Mouse (Mus musculus): ENCODE results near the gene 1700013F07Rik.
"Not testable (repeated sequence)": the region's sequence is repeated elsewhere in the genome, so short reads cannot be mapped to it uniquely, and the experiment has no call there.

Gene 1700013F07Rik

GRCm38 (mm10) chr3:108537303-108537702 is 3.4 kb downstream of the 1700013F07Rik start:
- DNase-seq (ENCODE audit: extremely low read depth, insufficient read length, low spot score): peak; percentile 65

DNA sequence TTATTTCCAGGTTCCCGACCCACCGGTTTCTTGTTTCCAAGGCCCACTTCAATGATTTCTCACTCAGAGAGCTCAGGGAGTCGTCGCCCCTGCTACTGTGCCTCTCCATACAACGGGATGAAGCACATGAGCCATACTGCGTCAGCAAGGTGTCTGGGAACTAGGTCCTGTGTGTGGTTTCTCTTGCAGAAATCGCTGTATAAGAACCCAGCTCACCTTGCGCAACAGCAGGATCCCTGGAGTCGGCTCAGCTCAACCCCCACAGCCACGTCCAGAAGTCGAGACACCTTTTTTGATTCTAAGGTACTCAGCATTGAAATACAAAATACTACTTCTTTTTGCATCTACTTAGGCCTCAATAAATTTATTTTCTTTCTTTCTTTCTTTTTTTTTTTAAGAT is 8.3 kb downstream of the 1700013F07Rik start:
- no peak for DNase-seq (ENCODE audit: extremely low read depth, insufficient read length, low spot score)

DNA sequence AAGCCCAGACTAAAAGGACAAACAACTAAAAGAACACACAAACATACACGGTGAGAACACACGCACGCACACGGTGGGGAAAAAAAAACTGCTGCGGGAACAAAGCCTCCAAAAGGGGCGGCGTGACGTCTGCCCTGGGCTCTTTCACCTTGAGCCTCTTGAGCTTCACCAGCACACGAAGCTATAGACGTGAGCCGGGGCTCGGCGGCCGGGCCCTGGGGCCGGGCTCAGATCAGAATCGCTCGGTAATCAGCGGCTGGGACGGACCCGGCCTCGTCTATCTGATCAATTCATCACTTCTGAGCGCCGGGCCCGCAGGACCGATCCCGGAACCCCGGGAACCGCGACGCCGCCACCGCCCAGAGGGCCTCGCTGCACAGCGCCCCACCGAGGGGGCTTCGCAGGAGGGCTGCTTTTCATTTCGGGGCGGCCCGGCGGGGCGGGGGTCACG is 20.2 kb downstream of the 1700013F07Rik start:
- DNase-seq (ENCODE audit: extremely low read depth, insufficient read length, low spot score): no peak

DNA sequence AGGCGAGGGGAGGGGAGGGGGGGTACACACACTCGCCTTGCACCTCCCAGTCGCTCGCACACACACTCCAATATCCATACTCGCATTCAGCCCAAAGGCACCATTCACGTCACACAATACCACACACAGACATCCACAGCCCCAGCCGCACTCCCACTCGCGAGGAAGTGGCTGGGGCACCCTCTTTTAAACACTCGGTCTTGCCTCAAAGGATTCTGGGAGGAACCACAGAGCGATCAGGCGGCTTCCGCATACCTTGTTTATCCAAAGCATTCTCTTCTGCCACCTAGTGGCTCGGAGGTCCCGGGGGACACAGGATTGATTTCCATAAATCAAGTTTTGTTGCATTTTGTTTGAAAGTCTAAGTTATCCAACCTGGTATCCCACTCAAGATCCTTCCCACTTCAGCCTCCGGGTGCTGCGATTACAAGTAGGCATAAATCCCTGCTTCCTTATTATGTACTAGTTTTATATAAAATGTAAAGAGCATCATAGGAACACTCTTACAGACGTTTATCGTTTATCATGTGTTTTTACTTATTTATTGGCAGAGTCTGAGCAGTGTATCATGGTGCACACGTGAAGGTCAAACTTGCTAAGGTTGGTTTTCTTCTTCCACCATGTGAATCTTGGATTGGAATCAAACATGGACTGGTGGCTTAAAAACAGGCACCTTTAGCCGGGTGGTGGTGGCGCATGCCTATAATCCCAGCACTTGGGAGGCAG is 20.8 kb downstream of the 1700013F07Rik start:
- peak; percentile 82 for DNase-seq (ENCODE audit: extremely low read depth, insufficient read length, low spot score)

DNA sequence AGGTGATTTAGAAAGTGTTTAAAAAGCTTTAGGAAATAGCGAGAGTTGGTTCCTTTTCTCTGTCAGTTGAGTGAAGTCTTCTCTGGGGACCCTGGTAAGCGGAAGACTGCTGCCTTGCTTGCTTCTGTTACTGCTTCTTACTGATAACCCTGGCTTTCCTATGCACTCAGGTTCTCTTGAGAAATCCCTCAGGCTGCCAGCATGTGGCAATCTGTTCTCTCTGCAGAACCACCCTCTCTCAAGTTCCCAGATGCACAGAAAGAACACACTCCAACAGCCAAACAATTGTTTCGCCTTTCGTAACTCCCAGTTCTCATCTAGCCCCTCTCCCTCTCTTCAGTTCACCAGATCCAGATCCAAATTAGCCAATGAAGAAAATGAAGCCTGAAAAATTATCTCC is 23.9 kb downstream of the 1700013F07Rik start:
- no peak for DNase-seq (ENCODE audit: extremely low read depth, insufficient read length, low spot score)

DNA sequence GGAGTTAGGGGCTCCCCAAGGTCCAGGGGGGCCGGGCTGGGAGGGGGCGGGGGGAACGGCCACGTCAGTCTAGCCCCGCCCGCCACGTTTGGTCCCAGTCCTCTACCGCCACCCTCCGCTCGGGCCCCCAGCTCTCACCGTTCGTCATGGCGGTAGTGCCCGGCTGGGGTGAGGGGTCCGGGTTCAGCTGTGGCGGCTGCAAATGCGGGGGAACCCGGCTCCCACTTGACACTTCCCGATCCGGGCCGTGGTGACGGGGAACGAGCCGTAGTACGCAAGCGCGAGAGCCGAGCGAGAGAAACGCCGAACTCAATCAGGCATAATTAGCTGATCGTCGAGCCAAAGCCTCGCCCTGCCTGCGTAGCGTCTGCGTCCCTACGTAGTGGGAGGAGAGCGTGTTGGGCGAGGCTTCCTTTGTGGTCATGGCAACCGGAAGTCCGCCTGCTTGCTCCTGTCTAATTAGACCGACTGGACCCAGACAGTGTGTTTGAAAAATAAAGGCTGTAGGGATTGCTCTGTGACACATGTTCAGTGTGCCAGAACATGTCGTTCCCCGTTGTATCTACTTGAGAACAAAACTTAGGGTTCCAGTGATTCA is 28.3 kb downstream of the 1700013F07Rik start, which contains the start of gene Tmem167b:
Gene Tmem167b (minus strand): TSS at position 334 of the 598 bp plus-strand sequence.
- peak; percentile 93 for DNase-seq (ENCODE audit: extremely low read depth, insufficient read length, low spot score)

- peak; percentile 22 for DNase-seq (ENCODE audit: extremely low read depth, insufficient read length, low spot score)
Observed at GRCm38 (mm10) chr3:108562777-108563271, 28.9 kb downstream of the 1700013F07Rik start.

GRCm38 (mm10) chr3:108563309-108563708 is 29.4 kb downstream of the 1700013F07Rik start:
- DNase-seq (ENCODE audit: extremely low read depth, insufficient read length, low spot score): peak; percentile 57

DNA sequence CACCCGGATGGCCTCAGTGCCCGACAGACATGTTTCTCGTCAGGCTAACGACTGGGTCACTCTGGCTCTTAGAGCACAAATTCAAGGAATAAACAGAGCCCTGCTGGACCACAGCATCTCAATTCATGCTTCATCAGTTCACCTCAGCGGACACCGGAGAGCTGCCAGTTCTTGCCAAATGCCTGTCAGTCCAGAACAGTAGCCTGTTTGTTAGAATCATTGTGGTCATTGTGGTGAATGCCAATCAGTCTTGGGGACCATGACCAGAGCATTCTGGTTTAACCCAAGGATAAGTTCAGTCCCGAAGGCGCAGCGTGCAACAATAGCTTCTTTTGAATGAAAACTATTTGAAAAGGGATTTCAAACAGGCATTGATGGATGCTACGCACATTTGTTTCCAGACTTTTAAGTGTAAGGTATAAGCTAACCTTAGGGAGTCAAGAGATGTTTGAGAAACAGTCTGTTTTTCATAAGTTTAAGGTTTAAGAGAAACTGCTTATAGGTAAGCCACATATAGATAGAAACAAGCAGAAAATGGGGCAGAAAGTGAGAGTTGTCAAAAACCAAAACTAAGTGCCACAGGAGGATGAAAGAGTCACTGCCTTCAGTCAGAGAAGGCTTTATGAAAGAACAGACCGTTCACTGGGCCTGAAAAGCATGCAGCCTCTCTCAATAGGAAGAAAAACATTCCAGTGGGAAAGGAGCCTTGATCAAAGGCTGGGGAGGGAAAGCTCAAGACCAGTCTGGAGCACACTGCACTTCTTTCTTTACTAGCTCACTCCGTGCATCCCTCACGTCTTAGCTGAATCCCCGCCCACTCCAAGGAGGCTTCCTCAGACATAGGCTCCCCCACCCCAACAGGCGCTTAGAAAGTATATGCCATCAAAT is 34.3 kb downstream of the 1700013F07Rik start:
- DNase-seq (ENCODE audit: extremely low read depth, insufficient read length, low spot score): peak; percentile 21

- DNase-seq (ENCODE audit: extremely low read depth, insufficient read length, low spot score): not testable (repeated sequence)
Observed at GRCm38 (mm10) chr3:108569636-108570035, 35.7 kb downstream of the 1700013F07Rik start.

DNA sequence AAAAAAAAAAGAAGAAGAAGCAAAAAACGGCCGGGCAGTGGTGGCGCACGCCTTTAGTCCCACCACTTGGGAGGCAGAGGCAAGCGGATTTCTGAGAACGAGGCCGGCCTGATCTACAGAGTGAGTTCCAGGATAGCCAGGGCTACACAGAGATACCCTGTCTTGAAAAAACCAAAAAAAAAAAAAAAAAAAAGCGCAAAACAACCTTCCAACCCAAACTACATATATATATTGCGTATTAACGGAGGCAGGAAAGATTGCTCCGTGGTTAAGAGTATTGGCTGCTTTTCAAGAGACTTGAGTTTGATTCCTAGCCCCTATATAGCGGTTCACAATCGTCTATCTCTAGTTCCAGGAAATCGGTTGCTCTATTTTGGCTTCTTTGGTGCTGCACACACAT is 36.9 kb downstream of the 1700013F07Rik start:
- DNase-seq (ENCODE audit: extremely low read depth, insufficient read length, low spot score): no peak

DNA sequence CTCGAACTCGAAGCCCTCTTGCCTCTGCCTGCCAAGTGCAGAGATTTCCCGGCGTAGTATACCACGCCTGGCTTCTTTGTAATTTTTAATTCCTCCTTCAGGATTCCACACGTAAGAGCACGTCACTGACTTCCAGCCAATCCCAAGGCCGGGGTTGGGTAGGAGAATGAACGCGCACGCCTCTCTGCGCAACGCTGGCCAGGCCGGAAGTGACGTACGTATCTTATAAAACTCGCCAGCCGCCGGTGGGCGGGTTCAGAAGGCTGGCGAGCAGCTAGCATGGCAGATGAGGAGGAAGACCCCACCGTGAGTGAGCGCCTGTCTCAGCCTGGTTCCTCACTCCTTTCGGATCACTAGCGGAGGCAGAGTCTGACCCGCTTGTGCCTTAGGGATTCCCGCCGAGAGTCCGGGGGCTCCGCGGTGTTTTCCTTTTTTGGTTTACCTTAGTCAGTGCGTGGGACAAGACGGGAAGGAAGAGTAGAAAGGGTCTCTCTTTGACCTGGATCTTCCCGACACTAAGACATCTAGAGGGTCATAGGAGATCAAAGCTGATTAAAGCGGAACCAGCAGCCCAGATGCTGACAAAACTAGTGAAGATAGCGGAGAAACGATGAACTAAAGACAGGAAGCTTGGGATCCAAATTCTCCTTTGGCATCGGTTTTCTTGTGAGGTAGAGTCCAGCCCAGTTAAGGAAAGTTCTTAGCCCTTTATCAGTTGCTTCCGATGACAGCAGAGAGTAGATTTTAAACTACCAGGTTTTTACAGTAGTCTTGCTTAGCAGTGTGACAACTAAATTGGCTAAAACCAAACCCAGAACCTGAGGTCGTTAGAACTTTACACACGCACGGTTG is 37.7 kb downstream of the 1700013F07Rik start, which contains the start of gene Taf13:
Gene Taf13 (plus strand): TSS at position 256 of the 852 bp plus-strand sequence.
- DNase-seq (ENCODE audit: extremely low read depth, insufficient read length, low spot score): peak; percentile 95

GRCm38 (mm10) chr3:108572309-108573010 is 38.5 kb downstream of the 1700013F07Rik start:
- peak; percentile 15 for DNase-seq (ENCODE audit: extremely low read depth, insufficient read length, low spot score)

- DNase-seq (ENCODE audit: extremely low read depth, insufficient read length, low spot score): no peak
Observed at GRCm38 (mm10) chr3:108574018-108574417, 40.1 kb downstream of the 1700013F07Rik start.

DNA sequence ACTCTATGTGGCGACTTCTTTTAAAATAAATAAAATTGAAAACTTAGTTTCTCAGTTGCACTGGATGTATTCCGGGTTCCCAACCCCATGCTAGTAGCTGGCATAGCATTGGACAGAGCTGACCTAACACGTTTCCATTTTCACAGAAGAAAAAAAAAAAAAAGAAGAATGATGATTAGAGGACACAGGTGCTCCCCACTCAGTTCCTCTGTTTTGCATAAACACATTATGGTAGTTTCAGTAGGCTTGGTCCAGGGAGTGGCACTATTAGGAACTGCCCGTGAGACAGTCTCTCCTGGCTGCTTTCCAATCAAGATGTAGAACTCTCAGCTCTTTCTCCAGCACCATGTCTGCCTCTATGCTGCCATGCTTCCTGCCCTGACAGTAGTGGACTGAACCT is 50.6 kb downstream of the 1700013F07Rik start:
- no peak for DNase-seq (ENCODE audit: extremely low read depth, insufficient read length, low spot score)

DNA sequence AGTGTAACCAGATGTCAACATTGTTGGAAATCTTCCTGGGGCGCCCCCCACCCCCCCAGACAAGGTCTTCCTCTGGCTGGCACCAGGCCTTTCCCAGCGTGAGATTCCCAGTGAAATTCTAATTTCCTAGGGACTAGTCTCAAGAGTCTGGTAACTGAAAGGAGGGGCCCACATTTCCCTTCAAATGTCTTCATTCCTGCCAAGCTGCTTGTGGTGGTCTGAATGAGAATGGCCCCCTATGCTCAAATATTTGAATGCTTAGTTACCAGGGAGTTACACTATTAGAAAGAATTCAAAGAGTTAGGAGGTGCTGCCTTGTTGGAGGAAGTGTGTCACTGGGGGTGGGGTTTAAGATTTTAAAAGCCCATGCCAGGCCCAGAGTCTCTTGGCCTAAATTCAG is 54.5 kb downstream of the 1700013F07Rik start:
- DNase-seq (ENCODE audit: extremely low read depth, insufficient read length, low spot score): no peak

GRCm38 (mm10) chr3:108590786-108591529 is 57.0 kb downstream of the 1700013F07Rik start, which contains the start of gene Wdr47:
Gene Wdr47 (plus strand): TSS chr3:108591279.
- peak; percentile 98 for DNase-seq (ENCODE audit: extremely low read depth, insufficient read length, low spot score)

Measured in 3134 (cell line).